Mouse (Mus musculus) ES-E14 (cell line): ENCODE data around the gene Myo16. TPM values are rescaled to one million over a fixed set of nuclear protein-coding genes. Genes with fewer than 3 reads are reported as not detected.

Experiments used
- DNase-seq: peaks from one replicate; pipeline ENCODE4 v3.0.0-alpha.2; 2013; ENCODE audit warnings: low read depth, low spot score
- H3K27ac ChIP-seq: 2 replicates; pipeline ENCODE4 v1.5.1; 2012; ENCODE audit warnings: low read depth, mild to moderate bottlenecking, low read length, moderate library complexity, mixed read lengths; ENCODE audit not compliant: poor library complexity, insufficient read depth, severe bottlenecking
- H3K36me3 ChIP-seq: 2 replicates; pipeline ENCODE4 v1.6.1; 2012; ENCODE audit warnings: mild to moderate bottlenecking, low read length, moderate library complexity, mixed read lengths; ENCODE audit not compliant: control insufficient read depth, poor library complexity, insufficient read depth, severe bottlenecking
- H3K4me1 ChIP-seq, 2 experiments: fragments of 150-350 bp in 1 of 2; sonication (generic) in 1 of 2; 2 replicates each; pipeline ENCODE4 v1.6.1; 2012; ENCODE audit warnings: low read length in 2 of 2, mild to moderate bottlenecking in 1 of 2, mixed read lengths in 1 of 2; ENCODE audit not compliant: control insufficient read depth in 2 of 2, insufficient read depth in 2 of 2, poor library complexity in 1 of 2
- H3K4me3 ChIP-seq, 2 experiments: fragments of 150-350 bp in 1 of 2; sonication (generic) in 1 of 2; 2 replicates each; pipeline ENCODE4 v1.5.1; 2012; ENCODE audit warnings: low read length in 2 of 2, low read depth in 1 of 2, mild to moderate bottlenecking in 1 of 2, mixed read lengths in 1 of 2; ENCODE audit not compliant: insufficient read depth in 1 of 2, poor library complexity in 1 of 2, severe bottlenecking in 1 of 2
- H3K9ac ChIP-seq: 2 replicates; pipeline ENCODE4 v1.6.1; 2012; ENCODE audit warnings: low read depth, mild to moderate bottlenecking, low read length, mixed read lengths; ENCODE audit not compliant: poor library complexity, insufficient read depth, severe bottlenecking
- H3K9me3 ChIP-seq: fragments of 150-350 bp; sonication (generic); 2 replicates; pipeline ENCODE4 v1.6.1; 2012; ENCODE audit warnings: low read depth, mild to moderate bottlenecking, low read length; ENCODE audit not compliant: control insufficient read depth, insufficient read depth
- CHD2 ChIP-seq: IDR thresholded peaks from 2 replicates; pipeline ENCODE4 v1.6.1; 2014; ENCODE audit warnings: mild to moderate bottlenecking, low read depth, low read length, inconsistent platforms
- HCFC1 ChIP-seq: IDR thresholded peaks from 2 replicates; pipeline ENCODE4 v1.6.1; 2012; ENCODE audit warnings: low read length, inconsistent platforms, borderline replicate concordance; ENCODE audit not compliant: insufficient read depth
- MAFK ChIP-seq: IDR thresholded peaks from 2 replicates; pipeline ENCODE4 v1.6.1; 2014; ENCODE audit warnings: mild to moderate bottlenecking, low read depth, low read length, inconsistent platforms; ENCODE audit not compliant: insufficient read depth
- ZC3H11A ChIP-seq: IDR thresholded peaks from 2 replicates; pipeline ENCODE4 v1.6.1; 2012; ENCODE audit warnings: low read depth, mild to moderate bottlenecking, inconsistent platforms, low read length, borderline replicate concordance
- ZNF384 ChIP-seq: IDR thresholded peaks from 2 replicates; pipeline ENCODE4 v1.6.1; 2012; ENCODE audit warnings: low read depth, low read length, inconsistent platforms
- in situ Hi-C, 2 experiments: fragments of 600-800 bp; cut with MboI; formaldehyde crosslinking; loops; one replicate each; pipeline ENCODE4 v1.15.1; 2025; ENCODE audit warnings: low sequenced_read_pairs in 2 of 2, inconsistent platforms in 1 of 2; ENCODE audit not compliant: unreplicated experiment in 2 of 2
- total RNA-seq: library from RNA; depleted of rRNA; stranded (reverse); fragments of 300-350 nt; gene quantifications from 2 replicates; pipeline ENCODE4 v1.2.3, GENCODE M21; 2012

Myo16 gene
- total RNA-seq, 1 experiment, result 0.09 TPM

GRCm38 (mm10) chr8:10632603-10633002 is 478.9 kb downstream of the Myo16 start:
- DNase-seq, result no peak
- H3K4me1 ChIP-seq, result no peaks in the 10 kb centered on the region
- H3K9me3 ChIP-seq, result no peaks in the 10 kb centered on the region
- TF ChIP-seq HCFC1, result no peak
- TF ChIP-seq MAFK, result no peak
- no peak for TF ChIP-seq ZNF384
- TF ChIP-seq ZC3H11A, result no peak
- no peak for TF ChIP-seq CHD2
- H3K27ac ChIP-seq, result no peak overlapping the region
- in situ Hi-C loops, result no loop called here
- H3K4me3 ChIP-seq, result no peak overlapping the region
- no peaks in the 10 kb centered on the region for H3K36me3 ChIP-seq
- H3K9ac ChIP-seq, result no peak overlapping the region

DNA sequence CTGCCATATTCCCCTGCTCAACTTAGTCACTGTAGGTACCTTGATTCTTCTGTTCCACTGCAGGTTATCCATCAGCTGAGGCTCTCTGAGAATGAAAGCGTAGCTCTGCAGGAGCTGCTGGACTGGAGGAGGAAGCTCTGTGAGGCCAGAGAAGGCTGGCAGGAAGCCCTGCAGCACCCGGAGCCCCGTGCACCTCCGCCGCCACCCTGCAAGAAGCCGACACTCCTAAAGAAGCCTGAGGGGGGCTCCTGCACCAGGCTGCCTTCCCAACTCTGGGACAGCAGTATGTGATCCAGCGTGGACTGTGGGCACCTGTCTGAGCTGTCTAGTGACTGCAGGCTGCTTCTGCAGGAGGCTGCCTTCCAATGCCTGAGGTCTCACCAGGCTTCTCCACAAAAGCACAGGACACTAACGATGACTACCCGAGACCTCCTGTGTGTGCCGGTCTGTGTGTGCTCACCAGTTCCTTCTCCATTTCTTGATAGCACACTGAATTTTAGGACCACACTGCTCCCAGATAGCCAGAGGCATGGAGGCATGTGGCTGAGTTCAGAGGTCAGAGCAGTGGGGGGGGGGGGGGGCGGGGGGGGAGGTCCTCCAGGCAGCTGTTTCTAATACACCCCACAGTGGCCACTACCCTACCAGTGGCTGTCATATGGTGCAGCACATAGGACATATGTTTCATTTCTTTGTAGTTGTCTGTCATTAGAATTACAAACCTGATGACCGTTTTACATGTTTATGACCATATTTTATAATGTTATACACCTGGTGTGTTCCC is 479.8 kb downstream of the Myo16 start:
- DNase-seq, result no peak
- Histone ChIP-seq H3K9me3 (no peaks in the 10 kb centered on the region), H3K27ac (no peak overlapping the region), H3K4me3 (no peak overlapping the region), H3K9ac (no peak overlapping the region), H3K4me1 (no peaks in the 10 kb centered on the region), H3K36me3 (no peaks in the 10 kb centered on the region)
- TF ChIP-seq MAFK, result no peak
- no peak for TF ChIP-seq CHD2
- TF ChIP-seq ZC3H11A, result no peak
- TF ChIP-seq ZNF384, result no peak
- TF ChIP-seq HCFC1, result no peak
- in situ Hi-C loops, result no loop called here

DNA sequence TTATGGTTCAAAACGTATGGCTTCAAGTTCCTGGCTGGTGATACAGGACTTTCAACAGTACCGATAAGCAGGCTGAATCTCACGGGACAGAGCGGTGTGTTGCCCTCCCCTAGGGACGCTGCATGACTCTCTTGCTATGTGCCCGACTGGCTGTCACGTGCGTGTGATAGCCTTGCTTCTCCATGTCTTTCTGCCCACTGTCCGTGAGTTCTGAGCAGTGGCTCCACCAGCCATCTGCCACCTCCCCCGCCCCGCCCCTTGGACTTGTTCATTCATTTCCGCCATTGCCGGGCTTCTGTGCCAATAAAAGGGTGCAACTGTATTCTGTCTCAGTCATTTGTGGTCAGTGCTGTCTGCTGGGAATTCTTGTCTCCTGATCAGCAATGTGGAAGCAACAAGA is 480.7 kb downstream of the Myo16 start:
- H3K36me3 ChIP-seq, result no peaks in the 10 kb centered on the region
- no peaks in the 10 kb centered on the region for H3K4me1 ChIP-seq
- H3K27ac ChIP-seq, result no peak overlapping the region
- H3K4me3 ChIP-seq, result no peak overlapping the region
- in situ Hi-C loops, result no loop called here
- H3K9ac ChIP-seq, result no peak overlapping the region
- H3K9me3 ChIP-seq, result no peaks in the 10 kb centered on the region
- TF ChIP-seq ZC3H11A (no peak), HCFC1 (no peak), CHD2 (no peak)
- no peak for DNase-seq

DNA sequence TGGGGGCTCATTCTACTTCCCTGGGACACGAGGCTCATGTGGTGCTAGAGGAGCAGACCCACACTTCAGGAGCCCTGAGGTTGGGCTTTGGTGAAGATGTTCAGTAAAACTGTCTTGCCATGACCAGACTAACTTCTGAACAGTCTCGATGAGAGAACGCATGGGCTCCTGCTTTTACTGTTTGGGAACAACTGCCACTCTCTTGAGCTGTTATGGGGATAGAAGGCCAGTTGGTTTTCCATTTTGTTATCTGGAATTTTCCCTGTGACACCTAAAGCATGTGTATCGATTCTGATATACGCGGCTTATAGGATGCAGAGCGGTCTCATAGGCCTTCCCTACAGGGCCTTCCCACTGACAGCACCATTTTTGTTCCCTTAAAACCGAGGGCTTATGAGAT is 485.2 kb downstream of the Myo16 start:
- in situ Hi-C loops, result no loop called here
- Histone ChIP-seq H3K4me3 (no peak overlapping the region), H3K27ac (no peak overlapping the region), H3K4me1 (no peaks in the 10 kb centered on the region), H3K36me3 (no peaks in the 10 kb centered on the region), H3K9me3 (no peaks in the 10 kb centered on the region), H3K9ac (no peak overlapping the region)
- no peak for DNase-seq
- no peak for TF ChIP-seq ZNF384
- TF ChIP-seq HCFC1, result no peak
- no peak for TF ChIP-seq ZC3H11A
- no peak for TF ChIP-seq MAFK
- no peak for TF ChIP-seq CHD2
